Mouse (Mus musculus): ENCODE results near the gene Olfr487. TPM values are rescaled to one million over a fixed set of nuclear protein-coding genes. Genes with fewer than 3 reads are reported as not detected.
"Not testable (repeated sequence)": the region's sequence is repeated elsewhere in the genome, so short reads cannot be mapped to it uniquely, and the experiment has no call there.

The Olfr487 gene
- polyA plus RNA-seq (2014; fragmentation: Nextera tagmentation; extraction: Ambion mirVana), result not detected in 2 replicates

DNA sequence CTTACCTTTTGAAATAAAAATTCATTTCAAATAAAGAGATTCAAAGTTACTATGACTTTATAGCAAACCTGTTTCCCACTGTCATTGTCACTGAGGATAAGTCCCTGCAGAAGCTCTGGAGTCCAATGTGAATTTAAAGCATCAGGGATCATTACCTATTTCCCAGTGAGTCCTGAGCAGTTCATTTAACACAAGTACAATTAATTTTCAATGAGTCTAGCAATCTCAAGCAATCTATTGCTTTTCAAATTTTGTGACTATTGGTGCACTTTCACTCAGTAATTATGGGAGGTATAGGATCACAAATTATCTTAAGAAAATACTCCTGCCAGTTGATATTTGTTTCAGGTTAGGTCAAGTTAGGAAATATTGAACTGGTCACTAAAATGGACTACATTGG, at the start of gene Olfr487:
Gene Olfr487 (minus strand): TSS at position 101 of the 400 bp plus-strand sequence.
- not testable (repeated sequence) for H3K9ac ChIP-seq (ENCODE audit: low read depth, low read length); H3K27me3 ChIP-seq (ENCODE audit: control insufficient read depth, insufficient read depth, low read length); H3K9me3 ChIP-seq (ENCODE audit: control insufficient read depth, low read length); H3K4me1 ChIP-seq (replicated peaks; ENCODE audit: control insufficient read depth, insufficient read depth, low read length); ATAC-seq (ENCODE audit: low FRiP score); DNase-seq (ENCODE audit: low spot score); H3K4me3 ChIP-seq (ENCODE audit: low read depth, low read length); H3K36me3 ChIP-seq (ENCODE audit: control insufficient read depth, insufficient read depth, low read length); H3K4me2 ChIP-seq (replicated peaks; ENCODE audit: low read depth, low read length); H3K27ac ChIP-seq (ENCODE audit: low read depth, low read length)

DNA sequence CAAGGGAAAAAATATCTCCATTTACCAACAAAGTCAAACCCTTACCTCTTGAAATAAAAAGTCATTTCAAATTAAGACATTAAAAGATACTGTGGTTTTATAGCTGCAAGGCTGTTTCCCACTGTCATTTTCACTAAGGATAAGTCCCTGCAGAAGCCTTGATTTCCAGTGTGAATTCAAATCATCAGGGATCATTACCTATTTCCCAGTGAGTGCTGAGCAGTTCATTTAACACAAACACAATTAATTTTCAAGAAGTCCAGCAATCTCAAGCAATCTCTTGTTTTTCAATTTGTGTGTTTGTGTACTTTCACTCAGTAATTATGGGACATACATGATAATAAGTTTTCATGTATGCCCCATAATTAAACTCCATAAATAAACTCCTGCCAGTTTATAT, 43.8 kb upstream of the Olfr487 start, which contains the start of gene Olfr488:
Gene Olfr488 (minus strand): TSS at position 101 of the 400 bp plus-strand sequence.
- Histone ChIP-seq H3K4me2 (replicated peaks; ENCODE audit: low read depth, low read length) (no peak within 1 kb of the TSS), H3K4me3 (ENCODE audit: low read depth, low read length) (no peak within 1 kb of the TSS), H3K27me3 (ENCODE audit: control insufficient read depth, insufficient read depth, low read length) (no peaks in the 10 kb centered on the region), H3K9me3 (ENCODE audit: control insufficient read depth, low read length) (no peaks in the 10 kb centered on the region), H3K4me1 (replicated peaks; ENCODE audit: control insufficient read depth, insufficient read depth, low read length) (no peaks in the 10 kb centered on the region), H3K36me3 (ENCODE audit: control insufficient read depth, insufficient read depth, low read length) (no peaks in the 10 kb centered on the region), H3K27ac (ENCODE audit: low read depth, low read length) (no peak within 1 kb of the TSS), H3K9ac (ENCODE audit: low read depth, low read length) (no peak within 1 kb of the TSS)
- no peak for ATAC-seq (ENCODE audit: low FRiP score)
- DNase-seq (ENCODE audit: low spot score), result no peak

DNA sequence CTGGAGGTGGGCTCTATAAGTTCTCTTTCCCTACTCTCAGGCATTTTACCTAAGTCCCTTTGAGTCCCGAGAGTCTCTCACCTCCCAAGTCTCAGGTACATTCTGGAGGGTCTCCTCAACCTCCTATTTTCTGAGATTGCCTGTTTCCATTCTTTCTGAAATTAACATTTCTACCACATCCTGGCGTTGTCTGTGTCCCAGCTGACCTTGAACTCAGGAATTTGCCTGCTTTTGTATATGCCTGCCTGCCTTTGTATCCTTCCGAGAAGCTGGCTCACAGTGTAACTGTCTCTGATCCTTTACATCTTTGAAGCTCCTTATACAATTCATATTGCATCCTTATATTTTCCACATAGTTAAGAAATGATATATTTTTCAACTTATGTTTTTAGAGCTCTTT, 19.1 kb upstream of the Olfr487 start:
- H3K27me3 ChIP-seq (ENCODE audit: control insufficient read depth, insufficient read depth, low read length), result no peaks in the 10 kb centered on the region
- ATAC-seq (ENCODE audit: low FRiP score) (no peak), DNase-seq (ENCODE audit: low spot score) (no peak)
- 87% methylated on average over 3 of the region's 3 CpGs for WGBS
- no peaks in the 10 kb centered on the region for H3K9me3 ChIP-seq (ENCODE audit: control insufficient read depth, low read length)
- H3K4me2 ChIP-seq (replicated peaks; ENCODE audit: low read depth, low read length), result no peak overlapping the region
- H3K9ac ChIP-seq (ENCODE audit: low read depth, low read length), result no peak overlapping the region
- no peaks in the 10 kb centered on the region for H3K4me1 ChIP-seq (replicated peaks; ENCODE audit: control insufficient read depth, insufficient read depth, low read length)
- H3K27ac ChIP-seq (ENCODE audit: low read depth, low read length), result no peak overlapping the region
- no peak overlapping the region for H3K4me3 ChIP-seq (ENCODE audit: low read depth, low read length)
- H3K36me3 ChIP-seq (ENCODE audit: control insufficient read depth, insufficient read depth, low read length), result no peaks in the 10 kb centered on the region

DNA sequence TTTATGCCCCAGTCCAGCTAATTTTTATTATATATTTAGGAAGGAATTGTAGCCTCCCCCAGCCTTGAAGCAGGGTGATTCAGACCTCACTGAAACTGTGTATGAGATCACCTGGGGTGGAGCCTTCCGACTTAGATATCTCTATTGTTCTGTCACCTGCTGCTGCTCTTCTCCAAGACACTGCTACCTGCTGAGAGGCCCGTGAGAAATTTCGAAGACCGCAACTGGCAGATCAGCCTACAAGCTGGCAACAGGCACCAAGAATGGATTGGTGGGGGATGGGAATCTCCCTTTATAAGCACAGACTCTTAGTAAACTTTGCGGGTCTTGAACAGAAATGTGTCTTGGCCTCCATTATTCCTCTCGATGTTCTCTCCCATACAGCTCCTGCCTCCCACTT, 17.5 kb downstream of the Olfr487 start:
- DNase-seq (ENCODE audit: low spot score) (no peak), ATAC-seq (ENCODE audit: low FRiP score) (no peak)
- 51% methylated on average over 6 of the region's 6 CpGs for WGBS
- no peaks in the 10 kb centered on the region for H3K9me3 ChIP-seq (ENCODE audit: control insufficient read depth, low read length)
- H3K4me1 ChIP-seq (replicated peaks; ENCODE audit: control insufficient read depth, insufficient read depth, low read length), result no peaks in the 10 kb centered on the region
- no peak overlapping the region for H3K9ac ChIP-seq (ENCODE audit: low read depth, low read length)
- H3K4me2 ChIP-seq (replicated peaks; ENCODE audit: low read depth, low read length), result no peak overlapping the region
- H3K4me3 ChIP-seq (ENCODE audit: low read depth, low read length), result no peak overlapping the region
- H3K27me3 ChIP-seq (ENCODE audit: control insufficient read depth, insufficient read depth, low read length), result no peaks in the 10 kb centered on the region
- H3K36me3 ChIP-seq (ENCODE audit: control insufficient read depth, insufficient read depth, low read length), result no peaks in the 10 kb centered on the region
- no peak overlapping the region for H3K27ac ChIP-seq (ENCODE audit: low read depth, low read length)

DNA sequence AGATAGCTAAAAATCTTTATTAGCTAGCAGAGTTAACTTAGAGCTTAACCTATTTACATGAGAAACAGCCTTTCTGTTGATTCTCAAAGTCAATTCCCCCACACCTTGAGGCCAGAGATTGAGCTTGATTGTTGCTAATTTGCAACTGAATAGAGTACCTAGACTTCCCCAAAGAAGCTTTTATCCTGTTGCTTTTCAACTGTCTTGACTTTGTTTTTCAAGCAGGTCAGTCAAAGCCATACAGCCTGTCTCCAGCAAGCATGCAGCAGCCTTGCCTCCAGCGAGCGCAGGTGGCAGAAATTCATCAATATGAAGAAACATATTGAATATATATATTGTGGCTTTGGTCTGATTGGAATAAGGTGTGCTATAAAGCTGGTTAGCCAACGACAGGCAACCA, 18.1 kb downstream of the Olfr487 start:
- not testable (repeated sequence) for H3K4me3 ChIP-seq (ENCODE audit: low read depth, low read length); H3K9ac ChIP-seq (ENCODE audit: low read depth, low read length); H3K4me1 ChIP-seq (replicated peaks; ENCODE audit: control insufficient read depth, insufficient read depth, low read length); DNase-seq (ENCODE audit: low spot score); H3K36me3 ChIP-seq (ENCODE audit: control insufficient read depth, insufficient read depth, low read length); H3K27me3 ChIP-seq (ENCODE audit: control insufficient read depth, insufficient read depth, low read length); H3K27ac ChIP-seq (ENCODE audit: low read depth, low read length); H3K4me2 ChIP-seq (replicated peaks; ENCODE audit: low read depth, low read length); H3K9me3 ChIP-seq (ENCODE audit: control insufficient read depth, low read length); ATAC-seq (ENCODE audit: low FRiP score)
- 56% methylated on average over 3 of the region's 3 CpGs for WGBS

DNA sequence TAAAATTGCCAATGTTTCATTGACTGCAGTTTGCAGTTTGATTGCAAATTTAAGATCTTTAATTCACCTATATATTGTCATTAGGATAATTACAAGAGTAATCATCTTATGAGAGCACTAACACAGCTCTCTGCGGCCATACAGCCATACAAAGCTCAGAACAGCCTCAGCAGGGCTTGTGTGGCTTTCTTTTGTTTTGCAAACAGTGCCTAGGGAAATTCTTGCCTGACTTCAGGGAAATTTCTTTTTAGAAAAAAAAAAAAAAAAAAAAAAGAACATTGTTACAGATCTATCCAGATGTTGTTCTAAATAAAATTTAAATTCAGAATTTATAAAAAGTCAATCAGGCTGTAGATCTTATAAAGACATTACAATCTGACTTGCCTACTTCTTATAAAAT, 21.7 kb downstream of the Olfr487 start:
- not testable (repeated sequence) for DNase-seq (ENCODE audit: low spot score); H3K4me3 ChIP-seq (ENCODE audit: low read depth, low read length); ATAC-seq (ENCODE audit: low FRiP score); H3K4me2 ChIP-seq (replicated peaks; ENCODE audit: low read depth, low read length); H3K9ac ChIP-seq (ENCODE audit: low read depth, low read length); H3K27me3 ChIP-seq (ENCODE audit: control insufficient read depth, insufficient read depth, low read length); H3K9me3 ChIP-seq (ENCODE audit: control insufficient read depth, low read length); H3K27ac ChIP-seq (ENCODE audit: low read depth, low read length); H3K4me1 ChIP-seq (replicated peaks; ENCODE audit: control insufficient read depth, insufficient read depth, low read length); H3K36me3 ChIP-seq (ENCODE audit: control insufficient read depth, insufficient read depth, low read length)
- WGBS, result 33% methylated on average over 1 of the region's 1 CpGs

DNA sequence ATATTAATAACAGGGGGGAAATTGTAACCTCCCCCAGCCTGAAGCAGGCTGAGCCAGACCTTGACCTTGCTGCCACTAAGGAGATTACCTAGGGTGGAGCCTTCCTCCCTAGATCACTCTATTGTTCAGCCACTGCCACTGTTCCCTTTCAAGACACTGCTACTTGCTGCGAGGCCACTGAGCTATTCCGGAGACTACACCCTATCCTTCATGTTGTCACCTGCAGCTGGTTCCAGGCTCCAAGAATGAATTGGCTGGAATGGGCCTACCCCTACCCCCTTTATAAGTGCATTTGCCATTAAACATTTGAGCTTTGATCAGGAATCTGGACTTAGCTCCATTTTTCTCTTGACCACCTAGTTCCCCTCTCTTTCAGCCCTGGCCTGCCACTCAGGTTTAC, 23.2 kb downstream of the Olfr487 start:
- H3K36me3 ChIP-seq (ENCODE audit: control insufficient read depth, insufficient read depth, low read length); H3K9ac ChIP-seq (ENCODE audit: low read depth, low read length); H3K9me3 ChIP-seq (ENCODE audit: control insufficient read depth, low read length); H3K4me1 ChIP-seq (replicated peaks; ENCODE audit: control insufficient read depth, insufficient read depth, low read length); H3K27me3 ChIP-seq (ENCODE audit: control insufficient read depth, insufficient read depth, low read length); DNase-seq (ENCODE audit: low spot score); H3K27ac ChIP-seq (ENCODE audit: low read depth, low read length); H3K4me2 ChIP-seq (replicated peaks; ENCODE audit: low read depth, low read length); ATAC-seq (ENCODE audit: low FRiP score); H3K4me3 ChIP-seq (ENCODE audit: low read depth, low read length): not testable (repeated sequence)
- 55% methylated on average over 2 of the region's 2 CpGs for WGBS

DNA sequence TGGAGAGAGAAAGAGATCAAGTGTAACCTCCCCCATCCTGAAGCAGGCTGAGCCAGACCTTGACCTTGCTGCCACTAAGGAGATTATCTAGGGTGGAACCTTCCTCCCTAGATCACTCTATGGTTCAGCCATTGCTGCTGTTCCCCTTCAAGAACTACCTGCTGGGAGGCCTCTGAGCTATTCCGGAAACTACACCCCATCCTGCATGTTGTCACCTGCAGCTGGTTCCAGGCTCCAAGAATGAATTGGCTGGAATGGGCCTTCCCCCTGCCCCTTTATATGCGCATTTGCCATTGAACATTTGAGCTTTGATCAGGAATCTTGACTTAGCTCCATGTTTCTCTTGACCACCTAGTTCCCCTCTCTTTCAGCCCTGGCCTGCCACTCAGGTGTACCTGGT, 29.2 kb downstream of the Olfr487 start:
- not testable (repeated sequence) for H3K36me3 ChIP-seq (ENCODE audit: control insufficient read depth, insufficient read depth, low read length); H3K27me3 ChIP-seq (ENCODE audit: control insufficient read depth, insufficient read depth, low read length); H3K9ac ChIP-seq (ENCODE audit: low read depth, low read length); H3K4me3 ChIP-seq (ENCODE audit: low read depth, low read length); ATAC-seq (ENCODE audit: low FRiP score); H3K9me3 ChIP-seq (ENCODE audit: control insufficient read depth, low read length); H3K4me2 ChIP-seq (replicated peaks; ENCODE audit: low read depth, low read length); DNase-seq (ENCODE audit: low spot score); H3K4me1 ChIP-seq (replicated peaks; ENCODE audit: control insufficient read depth, insufficient read depth, low read length); H3K27ac ChIP-seq (ENCODE audit: low read depth, low read length)
- 84% methylated on average over 2 of the region's 2 CpGs for WGBS

DNA sequence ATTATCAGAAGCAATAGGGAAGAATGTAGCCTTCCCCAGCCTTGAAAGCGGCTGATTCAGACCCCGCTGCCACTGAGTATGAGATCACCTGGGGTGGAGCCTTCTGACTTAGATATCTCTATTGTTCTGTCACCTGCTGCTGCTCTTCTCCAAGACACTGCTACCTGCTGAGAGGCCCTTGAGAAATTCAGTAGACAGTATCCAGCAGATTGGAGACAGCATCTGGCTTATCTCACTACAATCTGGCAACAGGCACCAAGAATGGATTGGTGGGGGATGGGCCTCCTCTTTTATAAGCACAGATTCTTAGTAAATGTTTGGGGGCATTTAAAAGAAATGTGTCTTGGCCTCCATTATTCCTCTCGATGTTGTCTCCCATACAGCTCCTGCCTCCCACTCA, 30.0 kb downstream of the Olfr487 start:
- not testable (repeated sequence) for DNase-seq (ENCODE audit: low spot score); H3K36me3 ChIP-seq (ENCODE audit: control insufficient read depth, insufficient read depth, low read length); ATAC-seq (ENCODE audit: low FRiP score); H3K27ac ChIP-seq (ENCODE audit: low read depth, low read length); H3K4me1 ChIP-seq (replicated peaks; ENCODE audit: control insufficient read depth, insufficient read depth, low read length); H3K9me3 ChIP-seq (ENCODE audit: control insufficient read depth, low read length); H3K9ac ChIP-seq (ENCODE audit: low read depth, low read length); H3K4me3 ChIP-seq (ENCODE audit: low read depth, low read length); H3K27me3 ChIP-seq (ENCODE audit: control insufficient read depth, insufficient read depth, low read length); H3K4me2 ChIP-seq (replicated peaks; ENCODE audit: low read depth, low read length)
- 81% methylated on average over 3 of the region's 3 CpGs for WGBS

All from hindbrain, embryonic 11.5 days (tissue).